Mouse (Mus musculus) fibroblast of lung, adult 2 months (primary cell): ENCODE data around the gene Plekha8.

ENCODE experiments used
- DNase-seq: peaks from one replicate; pipeline ENCODE4 v3.0.0-alpha.2; 2011; ENCODE audit warnings: low read depth

Gene Plekha8

GRCm38 (mm10) chr6:54594469-54595329 is at the start of gene Plekha8:
Plekha8 (plus strand) TSS chr6:54595111.
- DNase-seq, result peak; percentile 64

GRCm38 (mm10) chr6:54548314-54549019 is 46.4 kb upstream of the Plekha8 start:
- no peak for DNase-seq

- DNase-seq, result no peak
Measured at GRCm38 (mm10) chr6:54549311-54549710, 45.6 kb upstream of the Plekha8 start.

GRCm38 (mm10) chr6:54550801-54551323 is 44.0 kb upstream of the Plekha8 start:
- DNase-seq, result no peak

- no peak for DNase-seq
Measured at GRCm38 (mm10) chr6:54552721-54553413, 42.0 kb upstream of the Plekha8 start.

- no peak for DNase-seq
Measured at GRCm38 (mm10) chr6:54553632-54554031, 41.3 kb upstream of the Plekha8 start.

GRCm38 (mm10) chr6:54554341-54555110 is 40.4 kb upstream of the Plekha8 start:
- DNase-seq, result peak; percentile 36

GRCm38 (mm10) chr6:54555816-54556215 is 39.1 kb upstream of the Plekha8 start:
- DNase-seq, result no peak

- no peak for DNase-seq
Measured at GRCm38 (mm10) chr6:54557671-54558070, 37.2 kb upstream of the Plekha8 start.

- no peak for DNase-seq
Measured at GRCm38 (mm10) chr6:54558466-54558865, 36.4 kb upstream of the Plekha8 start.

- no peak for DNase-seq
Measured at GRCm38 (mm10) chr6:54562018-54562809, 32.7 kb upstream of the Plekha8 start.

- DNase-seq, result no peak
Measured at GRCm38 (mm10) chr6:54563561-54563960, 31.4 kb upstream of the Plekha8 start.

- no peak for DNase-seq
Measured at GRCm38 (mm10) chr6:54564506-54564991, 30.4 kb upstream of the Plekha8 start.

GRCm38 (mm10) chr6:54565012-54565411 is 29.9 kb upstream of the Plekha8 start:
- no peak for DNase-seq

GRCm38 (mm10) chr6:54565665-54566545 is 29.0 kb upstream of the Plekha8 start, which contains the start of gene Scrn1:
Scrn1 (minus strand) TSS chr6:54566489.
- DNase-seq, result no peak

- no peak for DNase-seq
Measured at GRCm38 (mm10) chr6:54566546-54566919, 28.4 kb upstream of the Plekha8 start.

GRCm38 (mm10) chr6:54569776-54570175 is 25.1 kb upstream of the Plekha8 start:
- no peak for DNase-seq

- DNase-seq, result no peak
Measured at GRCm38 (mm10) chr6:54573218-54573955, 21.5 kb upstream of the Plekha8 start.

- no peak for DNase-seq
Measured at GRCm38 (mm10) chr6:54586175-54586574, 8.7 kb upstream of the Plekha8 start.
